Mouse (Mus musculus): ENCODE measurements around the gene Slc33a1. TPM values are rescaled to one million over a fixed set of nuclear protein-coding genes. Genes with fewer than 3 reads are reported as not detected.

Slc33a1 gene
- total RNA-seq, 2 experiments from 2014 or later: 25.4 to 30.7 TPM

GRCm38 (mm10) chr3:63899309-63899695 lies 65.3 kb downstream of the Slc33a1 start, which contains the start of gene Plch1:
Gene Plch1 (minus strand): TSS chr3:63899472.
- DNase-seq (ENCODE audit: low spot score in 2 of 2): peak; percentile 9 to 15
- intact Hi-C loops (cut with DNase I): no loop called here

DNA sequence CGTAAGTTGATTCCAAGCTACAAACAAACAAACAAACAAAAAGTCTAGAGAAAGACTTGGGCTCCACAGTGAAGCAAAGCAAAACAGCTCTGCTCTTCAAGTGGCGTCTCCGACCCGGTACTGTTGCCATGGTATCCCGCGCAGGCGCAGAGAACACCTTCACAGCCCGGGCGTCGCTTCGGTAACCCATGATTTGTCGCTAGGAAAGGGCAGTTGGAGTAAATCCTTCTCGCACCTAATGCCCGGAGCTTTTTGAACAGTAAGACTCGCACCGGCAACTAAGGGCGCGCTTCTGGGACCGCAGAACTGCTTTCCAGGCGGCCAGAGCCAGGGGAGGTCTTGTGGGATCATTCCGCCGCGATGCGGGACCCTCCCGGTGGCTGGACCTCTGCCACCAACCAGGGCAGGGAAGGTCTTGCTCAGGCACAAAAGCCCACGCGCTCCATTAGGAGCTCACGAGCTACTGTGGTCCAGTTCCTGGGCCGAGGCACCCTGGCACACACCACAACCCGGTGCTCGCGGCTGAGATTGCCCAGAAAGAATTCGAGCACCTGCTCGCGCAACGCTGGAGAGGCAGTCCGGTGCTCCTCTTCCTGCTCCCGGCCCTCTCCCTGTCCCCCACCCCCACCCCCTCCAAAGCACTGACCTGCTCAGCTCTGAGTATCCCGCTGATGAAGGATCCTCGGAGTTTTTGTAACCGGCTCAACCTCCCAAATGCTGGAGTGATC lies 65.8 kb downstream of the Slc33a1 start:
- DNase-seq (ENCODE audit: low spot score in 2 of 2): peak; percentile 77
- intact Hi-C loops (cut with DNase I): no loop called here

GRCm38 (mm10) chr3:63897177-63897576 lies 67.4 kb downstream of the Slc33a1 start:
- DNase-seq (ENCODE audit: low spot score in 2 of 2): no peak
- intact Hi-C loops (cut with DNase I): no loop called here

- no peak for DNase-seq (ENCODE audit: low spot score in 2 of 2)
- intact Hi-C loops (cut with DNase I): no loop called here
These were observed 68.3 kb downstream of the Slc33a1 start for GRCm38 (mm10) chr3:63896303-63896702.

- no peak for DNase-seq (ENCODE audit: low spot score in 2 of 2)
These were observed 68.8 kb downstream of the Slc33a1 start for GRCm38 (mm10) chr3:63895786-63896185.

DNA sequence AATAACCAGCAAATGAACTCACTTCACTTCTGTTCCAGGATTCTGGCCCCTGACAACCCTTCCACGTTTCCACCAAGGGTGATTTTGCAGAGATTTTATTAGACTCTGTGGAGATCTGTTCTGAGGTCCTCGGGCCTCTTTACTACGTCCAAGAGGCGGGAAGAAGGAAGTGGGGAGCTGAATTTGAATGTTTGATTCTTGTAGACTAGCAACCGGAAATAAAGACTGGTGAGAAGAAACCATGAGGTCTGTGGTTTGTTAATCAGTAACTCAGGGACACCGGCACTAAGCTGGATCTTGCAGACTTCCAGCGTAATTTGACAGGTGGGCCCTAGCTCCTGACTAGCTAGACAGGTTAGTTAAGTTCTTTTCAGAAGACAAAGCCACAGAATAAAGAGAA lies 70.9 kb downstream of the Slc33a1 start:
- intact Hi-C loops (cut with DNase I): no loop called here
- DNase-seq (ENCODE audit: low spot score in 2 of 2): no peak

More at GRCm38 (mm10) chr3:63895786-63896185, 68.8 kb downstream of the Slc33a1 start:
- intact Hi-C loops (cut with DNase I): no loop called here

GRCm38 (mm10) chr3:63892154-63892553 lies 72.4 kb downstream of the Slc33a1 start:
- DNase-seq (ENCODE audit: low spot score in 2 of 2): no peak
- intact Hi-C loops (cut with DNase I): no loop called here

Other genes starting within 250 kb of the Slc33a1 start
- 1 to 10 TPM; 6.2 to 6.5 TPM for gene Plch1, start 65.3 kb downstream of the Slc33a1 start, total RNA-seq (2021)
- 10 to 100 TPM; 12.1 to 14.1 TPM for gene E130311K13Rik, start 35.3 kb downstream of the Slc33a1 start, total RNA-seq (2021)
- 10 to 100 TPM; 42.8 to 44.3 TPM for gene Gmps, start 11.3 kb upstream of the Slc33a1 start, total RNA-seq (2021)
- under 1 TPM; 0.42 to 0.43 TPM for gene Vmn2r1, start 116.8 kb upstream of the Slc33a1 start, total RNA-seq (2021)
- not detected for gene Vmn2r2, start 177.2 kb upstream of the Slc33a1 start, total RNA-seq (2021)